Mouse (Mus musculus): Measurements from ENCODE around the gene Tbpl2.

Gene Tbpl2

GRCm38 (mm10) chr2:24096495-24096894 lies at the start of gene Tbpl2:
Tbpl2 (minus strand) TSS chr2:24096595.
- DNase-seq (ENCODE audit: low read depth, low spot score) = no peak

- DNase-seq (ENCODE audit: low read depth, low spot score) = no peak
Measured at GRCm38 (mm10) chr2:24134373-24134772, 38.0 kb upstream of the Tbpl2 start.

GRCm38 (mm10) chr2:24109085-24109484 lies 12.7 kb upstream of the Tbpl2 start:
- DNase-seq (ENCODE audit: low read depth, low spot score) = no peak

GRCm38 (mm10) chr2:24103619-24104289 lies 7.4 kb upstream of the Tbpl2 start:
- no peak for DNase-seq (ENCODE audit: low read depth, low spot score)

GRCm38 (mm10) chr2:24090921-24091320 lies 5.5 kb downstream of the Tbpl2 start:
- no peak for DNase-seq (ENCODE audit: low read depth, low spot score)

- no peak for DNase-seq (ENCODE audit: low read depth, low spot score)
Measured at GRCm38 (mm10) chr2:24050459-24050858, 45.9 kb downstream of the Tbpl2 start.

- no peak for DNase-seq (ENCODE audit: low read depth, low spot score)
Measured at GRCm38 (mm10) chr2:24049344-24049990, 46.9 kb downstream of the Tbpl2 start, which contains the start of gene Hnmt. Hnmt (minus strand) TSS chr2:24049394.

GRCm38 (mm10) chr2:24048480-24049097 lies 47.8 kb downstream of the Tbpl2 start:
- DNase-seq (ENCODE audit: low read depth, low spot score) = peak; percentile 1

- DNase-seq (ENCODE audit: low read depth, low spot score) = no peak
Measured at GRCm38 (mm10) chr2:24047551-24048479, 48.6 kb downstream of the Tbpl2 start.

- DNase-seq (ENCODE audit: low read depth, low spot score) = no peak
Measured at GRCm38 (mm10) chr2:24042901-24043300, 53.5 kb downstream of the Tbpl2 start.

- no peak for DNase-seq (ENCODE audit: low read depth, low spot score)
Measured at GRCm38 (mm10) chr2:24040531-24040930, 55.9 kb downstream of the Tbpl2 start.
